Mouse (Mus musculus): ENCODE results near the gene Tmprss6. TPM values are rescaled to one million over a fixed set of nuclear protein-coding genes. Genes with fewer than 3 reads are reported as not detected.

Gene Tmprss6
- total RNA-seq, 2 experiments from 2014 or later = 1.2 to 2.3 TPM

- no peak for DNase-seq
Measured at GRCm38 (mm10) chr15:78420395-78420794, 48.0 kb downstream of the Tmprss6 start.

GRCm38 (mm10) chr15:78416937-78417336, 51.5 kb downstream of the Tmprss6 start:
- DNase-seq = no peak

- no peak for DNase-seq
Measured at GRCm38 (mm10) chr15:78414157-78414556, 54.3 kb downstream of the Tmprss6 start.

DNA sequence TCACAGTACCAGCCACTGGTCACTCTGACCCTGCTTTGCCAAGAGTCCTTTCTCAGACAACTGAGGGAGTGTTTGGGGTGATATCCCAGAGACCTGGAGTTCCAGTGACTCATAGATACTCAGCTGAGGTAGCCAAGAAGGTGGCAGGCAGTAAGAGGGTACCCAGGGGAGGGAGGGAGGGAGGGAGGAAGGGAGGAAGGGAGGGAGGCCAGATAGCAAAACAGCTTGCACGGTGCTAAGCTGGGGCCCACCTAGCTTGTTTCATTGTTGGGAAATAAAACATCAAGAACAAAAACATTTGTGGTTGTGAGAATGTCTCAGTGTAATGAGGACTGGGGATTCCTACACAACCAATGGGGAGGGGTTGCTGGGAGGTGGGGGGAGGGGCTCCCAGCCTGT, 54.7 kb downstream of the Tmprss6 start:
- DNase-seq = no peak

- no peak for DNase-seq
Measured at GRCm38 (mm10) chr15:78413083-78413718, 55.2 kb downstream of the Tmprss6 start.

DNA sequence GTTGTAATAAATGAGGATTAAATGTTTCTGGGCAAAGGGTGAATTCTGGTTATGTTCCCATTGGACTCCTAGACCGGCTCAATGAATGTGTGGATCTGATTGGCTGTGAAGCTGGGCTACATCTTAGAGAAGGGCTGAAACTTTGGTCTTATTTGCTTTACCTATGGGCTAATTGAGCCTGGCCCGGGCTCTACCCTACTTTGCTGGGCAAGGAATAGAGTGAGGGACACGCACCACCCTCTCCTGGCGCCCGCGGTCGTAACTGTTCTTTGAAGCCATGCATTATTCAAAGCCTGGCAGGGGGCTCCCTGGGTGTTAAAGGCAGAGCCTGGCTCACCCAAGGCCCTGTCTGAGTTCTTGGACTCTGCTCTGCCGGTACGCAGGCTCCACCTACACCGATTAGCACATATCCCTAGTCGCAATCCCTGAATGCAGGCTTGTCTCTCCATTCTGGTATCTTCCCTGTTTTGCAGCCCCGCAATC, 58.8 kb downstream of the Tmprss6 start:
- no peak for DNase-seq

DNA sequence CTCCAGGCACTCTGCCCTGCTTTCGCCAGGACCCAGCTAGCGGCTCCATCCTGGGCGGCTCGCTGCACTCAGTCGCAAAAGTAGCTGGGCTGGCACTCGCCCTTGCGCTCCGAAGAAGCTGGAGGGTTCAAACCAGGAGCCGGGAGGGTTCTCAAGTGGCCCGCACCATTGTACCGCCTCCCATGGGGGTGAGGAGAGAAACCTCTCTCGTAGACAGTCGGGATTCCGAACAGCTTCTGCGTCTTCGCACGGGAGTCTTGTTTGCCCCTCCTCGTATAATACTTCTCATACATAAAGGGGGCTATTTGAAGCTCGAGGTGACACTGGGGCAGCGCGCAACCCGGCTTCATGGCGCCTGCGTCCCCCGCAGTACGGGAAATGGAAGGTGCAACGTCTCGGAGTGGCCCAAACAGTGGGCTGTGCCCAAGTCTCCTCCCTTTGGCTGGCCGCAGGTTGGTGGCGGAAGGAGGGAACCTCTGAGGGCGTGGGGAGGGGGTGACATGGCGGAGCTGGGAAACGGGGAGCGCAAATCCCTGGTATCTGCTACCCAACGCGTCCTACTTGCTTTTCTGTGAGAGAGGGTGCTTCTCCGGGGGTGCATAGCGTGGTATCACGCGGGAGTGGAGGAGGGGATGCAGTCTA, 62.0 kb downstream of the Tmprss6 start, which contains the start of gene Mpst:
Gene Mpst (plus strand): TSS at position 124 of the 642 bp plus-strand sequence.
- DNase-seq = peak; percentile 92 to 93

- peak; percentile 97 to 98 for DNase-seq
Measured at GRCm38 (mm10) chr15:78405517-78406211, 62.8 kb downstream of the Tmprss6 start, which contains the start of gene Tst. Tst (minus strand) TSS chr15:78405907.

DNA sequence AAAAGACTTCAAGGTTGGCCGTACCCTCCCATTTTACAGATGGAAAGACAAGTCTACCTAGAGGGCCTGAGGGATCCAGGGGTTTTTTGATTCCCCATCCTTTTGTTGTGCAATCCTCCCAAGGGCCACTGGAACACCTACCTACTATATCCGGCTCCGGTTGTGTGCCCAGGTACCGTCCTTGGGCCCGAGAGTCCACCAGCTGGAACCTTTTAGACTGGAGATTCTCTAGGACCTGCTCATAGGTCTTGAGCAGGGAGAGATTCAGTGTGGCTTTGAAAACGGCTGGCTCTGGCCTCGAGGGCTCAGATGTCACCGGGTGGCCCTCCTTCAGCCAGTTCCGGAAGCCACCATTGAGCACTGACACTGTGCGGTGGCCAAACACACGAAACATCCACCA, 63.3 kb downstream of the Tmprss6 start:
- no peak for DNase-seq

DNA sequence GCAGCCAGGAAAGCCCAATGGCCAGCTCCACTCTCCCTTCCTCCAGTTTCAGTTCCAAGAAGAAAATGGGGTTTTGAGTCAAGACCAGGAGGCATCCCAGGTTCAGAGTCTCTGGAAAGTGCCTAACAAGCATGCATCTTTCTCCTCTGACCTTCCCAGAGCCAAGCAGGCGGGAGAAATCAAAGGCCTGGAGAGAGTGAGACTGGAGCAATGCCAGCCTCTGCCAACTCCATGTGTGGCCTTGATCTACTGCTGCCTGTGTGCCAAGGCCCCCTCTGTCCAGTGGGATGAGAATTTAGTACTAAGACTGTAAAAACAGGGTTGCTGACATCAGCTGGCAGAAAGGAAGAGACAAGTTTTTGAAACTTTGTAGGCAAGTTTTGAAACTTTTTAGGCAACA, 64.5 kb downstream of the Tmprss6 start:
- peak; percentile 90 to 92 for DNase-seq

DNA sequence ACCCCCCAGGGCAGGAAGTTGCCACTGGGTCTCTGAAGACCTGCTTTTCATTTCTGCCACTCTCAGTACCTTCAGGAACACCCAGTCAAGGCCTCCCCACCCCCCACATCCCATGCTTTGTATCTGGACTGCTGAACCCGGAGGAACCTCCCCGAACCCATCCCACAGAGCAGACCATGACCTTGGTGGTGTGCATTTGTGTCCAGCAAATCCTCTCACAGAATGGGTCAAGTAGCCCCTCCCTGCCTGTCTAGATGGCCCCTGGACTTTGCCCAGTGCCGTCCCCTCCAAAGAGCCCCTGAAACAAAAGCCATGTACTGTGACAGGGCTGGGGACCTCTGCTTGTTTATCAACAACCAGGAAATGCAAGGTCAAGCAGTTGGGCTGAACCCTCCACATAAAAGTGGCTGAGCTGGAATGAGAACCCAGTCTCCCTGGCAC, 65.1 kb downstream of the Tmprss6 start:
- DNase-seq = peak; percentile 86 to 91

DNA sequence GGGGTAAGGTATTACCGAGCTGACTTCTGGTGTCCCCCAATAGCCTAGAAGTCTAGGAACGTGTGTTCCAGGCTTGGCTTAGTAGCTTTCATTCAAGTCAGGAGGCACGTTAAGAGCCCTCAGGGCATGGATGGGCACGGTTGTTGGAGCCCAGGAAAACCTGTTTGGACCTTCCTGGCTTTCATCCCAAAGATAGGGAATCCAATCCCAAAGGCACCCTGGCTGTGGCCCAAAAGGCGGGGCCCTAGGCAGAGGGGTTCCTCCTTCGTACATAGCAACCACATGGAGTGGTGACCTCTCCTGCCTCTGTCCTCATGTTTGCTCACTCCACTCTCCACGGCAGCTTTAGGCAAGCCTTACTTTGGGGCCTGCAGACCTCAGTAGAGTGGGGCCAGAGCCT, 66.0 kb downstream of the Tmprss6 start:
- DNase-seq = peak; percentile 79 to 89

DNA sequence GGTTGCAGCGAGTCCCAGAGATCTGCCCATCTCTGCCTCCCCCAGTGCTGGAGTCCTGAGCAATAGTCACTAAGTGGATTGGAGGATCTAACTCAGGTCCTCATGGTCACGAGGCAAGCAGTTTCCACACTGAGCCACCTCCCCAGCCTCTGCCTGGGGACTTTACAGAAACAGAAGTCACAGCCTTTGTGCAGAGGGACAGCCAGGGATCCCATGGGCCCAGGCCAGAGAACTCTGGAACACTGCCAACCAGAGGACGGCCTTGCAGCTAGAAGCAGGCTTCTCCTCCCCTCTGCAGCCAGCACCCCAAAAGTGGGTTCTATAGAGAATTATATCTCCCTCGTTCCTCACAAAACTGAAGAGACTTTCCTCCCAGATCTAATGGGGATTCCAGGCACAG, 66.5 kb downstream of the Tmprss6 start:
- peak; percentile 91 for DNase-seq

DNA sequence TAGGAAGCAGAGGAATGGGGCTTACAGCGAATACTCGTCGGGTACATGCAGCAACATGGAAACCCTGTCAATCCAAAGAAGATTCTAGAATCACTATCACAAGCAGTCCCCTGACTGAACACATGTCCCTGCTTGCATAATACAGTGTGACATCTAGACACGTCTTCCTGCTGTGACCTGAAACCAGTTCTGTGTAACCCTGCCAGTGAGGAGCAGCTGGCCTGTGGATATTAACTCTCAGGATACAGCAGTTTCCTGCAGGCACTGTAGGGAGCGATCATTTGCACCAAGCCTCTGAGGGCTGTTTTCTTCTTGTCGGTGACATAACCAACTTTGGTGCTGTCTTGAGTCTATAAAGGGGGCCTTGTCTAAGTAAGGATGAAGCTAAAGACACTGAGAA, 67.1 kb downstream of the Tmprss6 start:
- no peak for DNase-seq

DNA sequence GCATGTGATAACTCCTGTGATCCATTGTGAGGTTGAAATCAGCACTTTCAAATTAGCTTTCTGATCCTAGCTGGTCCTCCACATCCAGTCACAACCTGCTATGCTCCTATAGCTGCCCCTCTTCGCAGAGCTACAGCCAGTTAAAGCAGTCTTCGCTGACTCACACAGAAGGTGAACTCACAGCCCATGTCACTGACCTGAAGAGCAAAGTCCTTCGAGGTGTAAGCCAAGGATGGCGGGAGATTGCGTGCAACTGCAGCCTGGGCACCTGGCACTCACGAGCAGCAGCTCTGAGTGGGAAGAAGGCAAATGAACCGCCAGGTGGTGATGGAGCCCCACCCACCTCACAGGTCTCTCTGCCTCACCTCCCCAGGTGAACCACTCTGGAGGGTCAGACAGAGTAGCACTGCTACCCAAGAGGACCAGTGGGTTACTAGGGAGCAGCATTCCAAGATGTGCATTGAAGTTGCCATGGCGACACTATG, 72.9 kb downstream of the Tmprss6 start, which contains the start of gene Tex33:
Gene Tex33 (minus strand): TSS at position 435 of the 485 bp plus-strand sequence.
- DNase-seq = no peak

DNA sequence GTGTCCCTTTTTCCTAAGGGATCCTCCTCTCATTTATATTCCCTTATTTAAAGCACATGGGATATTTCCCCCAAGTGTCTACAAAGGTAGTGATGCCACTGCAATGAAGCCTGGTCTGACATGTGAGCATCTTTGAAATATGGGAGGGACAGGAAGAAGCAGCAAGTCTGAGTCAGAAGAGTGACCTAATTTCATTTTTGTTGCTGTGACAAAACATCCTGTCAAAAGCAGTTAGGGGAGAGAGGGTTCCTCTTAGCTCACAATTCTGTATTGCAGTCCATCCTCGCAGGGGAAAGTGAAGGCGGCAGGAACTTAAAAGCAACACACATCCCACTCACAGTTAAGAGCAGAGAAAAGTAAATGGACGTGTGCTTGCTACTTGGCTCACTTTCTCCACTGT, 77.6 kb downstream of the Tmprss6 start:
- DNase-seq = no peak

Other genes starting within 250 kb of the Tmprss6 start
- gene Ncf4, start 223.8 kb downstream of the Tmprss6 start, total RNA-seq (2021) = 1 to 10 TPM; 1.9 to 2.3 TPM
- gene Csf2rb2, start 162.9 kb downstream of the Tmprss6 start, total RNA-seq (2021) = under 1 TPM; 0.36 to 0.93 TPM
- gene Csf2rb, start 142.9 kb downstream of the Tmprss6 start, total RNA-seq (2021) = 1 to 10 TPM; 2.7 to 5.9 TPM
- not detected for gene Tex33, start 72.7 kb downstream of the Tmprss6 start, total RNA-seq (2021)
- 100 to 1,000 TPM; 276 to 330 TPM for gene Tst, start 62.7 kb downstream of the Tmprss6 start, total RNA-seq (2021)
- gene Mpst, start 62.2 kb downstream of the Tmprss6 start, total RNA-seq (2021) = 10 to 100 TPM; 38.8 to 57.7 TPM
- 10 to 100 TPM; 78.2 to 96.3 TPM for gene Kctd17, start 40.1 kb downstream of the Tmprss6 start, total RNA-seq (2021)
- 1 to 10 TPM in 1 of 2 experiments, under 1 TPM in 1; 0.76 to 1.4 TPM for gene Il2rb, start 26.6 kb upstream of the Tmprss6 start, total RNA-seq (2021)
- gene C1qtnf6, start 62.8 kb upstream of the Tmprss6 start, total RNA-seq (2021) = 10 to 100 TPM; 38.1 to 40.7 TPM
- gene Sstr3, start 76.1 kb upstream of the Tmprss6 start, total RNA-seq (2021) = under 1 TPM; 0.30 to 0.70 TPM
- gene Rac2, start 104.1 kb upstream of the Tmprss6 start, total RNA-seq (2021) = 1 to 10 TPM; 3.3 to 3.7 TPM
- 10 to 100 TPM in 1 of 2 experiments, 1 to 10 TPM in 1; 6.8 to 10.2 TPM for gene Cyth4, start 128.4 kb upstream of the Tmprss6 start, total RNA-seq (2021)